Mouse (Mus musculus) adrenal gland, postnatal 25 days (tissue): Measurements from ENCODE around the gene Cd180. TPM values are rescaled to one million over a fixed set of nuclear protein-coding genes. Genes with fewer than 3 reads are reported as not detected.
"Not testable (repeated sequence)": the region's sequence is repeated elsewhere in the genome, so short reads cannot be mapped to it uniquely, and the experiment has no call there.

Experiments used
- DNase-seq: peaks from one replicate; pipeline ENCODE4 v3.0.0; 2021; ENCODE audit warnings: mixed read lengths
- total RNA-seq: library from RNA; stranded (reverse); gene quantifications from 2 replicates; pipeline ENCODE4 v1.2.3, GENCODE M21; 2021

The Cd180 gene
- total RNA-seq, 1 experiment from 2014 or later: 1.6 TPM

GRCm38 (mm10) chr13:102677602-102678001, 15.8 kb upstream of the Cd180 start:
- DNase-seq: not testable (repeated sequence)

- peak; percentile 65 for DNase-seq
These were observed 14.9 kb upstream of the Cd180 start for GRCm38 (mm10) chr13:102678482-102678881.

- DNase-seq: no peak
These were observed 8.5 kb upstream of the Cd180 start for GRCm38 (mm10) chr13:102684890-102685289.

GRCm38 (mm10) chr13:102688121-102688520, 5.2 kb upstream of the Cd180 start:
- DNase-seq: no peak

- no peak for DNase-seq
These were observed 3.9 kb upstream of the Cd180 start for GRCm38 (mm10) chr13:102689201-102690090.

- DNase-seq: no peak
These were observed 3.2 kb upstream of the Cd180 start for GRCm38 (mm10) chr13:102690184-102690583.

- DNase-seq: no peak
These were observed 1.8 kb upstream of the Cd180 start for GRCm38 (mm10) chr13:102691408-102692150.

- DNase-seq: no peak
These were observed 796 bp downstream of the Cd180 start for GRCm38 (mm10) chr13:102694154-102694553.

GRCm38 (mm10) chr13:102695121-102695905, 2.0 kb downstream of the Cd180 start:
- DNase-seq: no peak

- DNase-seq: no peak
These were observed 5.0 kb downstream of the Cd180 start for GRCm38 (mm10) chr13:102698335-102698734.

GRCm38 (mm10) chr13:102698751-102699323, 5.5 kb downstream of the Cd180 start:
- peak; percentile 78 for DNase-seq

GRCm38 (mm10) chr13:102700176-102700575, 6.8 kb downstream of the Cd180 start:
- DNase-seq: no peak

GRCm38 (mm10) chr13:102700744-102701143, 7.4 kb downstream of the Cd180 start:
- DNase-seq: no peak

- DNase-seq: no peak
These were observed 23.6 kb downstream of the Cd180 start for GRCm38 (mm10) chr13:102716973-102717372.

GRCm38 (mm10) chr13:102725416-102725815, 32.1 kb downstream of the Cd180 start:
- no peak for DNase-seq

GRCm38 (mm10) chr13:102725906-102726305, 32.5 kb downstream of the Cd180 start:
- no peak for DNase-seq

GRCm38 (mm10) chr13:102726876-102727275, 33.5 kb downstream of the Cd180 start:
- DNase-seq: no peak

GRCm38 (mm10) chr13:102728035-102728434, 34.7 kb downstream of the Cd180 start:
- no peak for DNase-seq

- not testable (repeated sequence) for DNase-seq
These were observed 35.6 kb downstream of the Cd180 start for GRCm38 (mm10) chr13:102728951-102729350.

- DNase-seq: no peak
These were observed 39.7 kb downstream of the Cd180 start for GRCm38 (mm10) chr13:102733063-102733462.

GRCm38 (mm10) chr13:102737811-102738210, 44.5 kb downstream of the Cd180 start:
- DNase-seq: no peak
